29 mouse cellular contexts compared by ENCODE assay signal in genomic region chr2:133416990-133417581, GRCm38 (mm10).
DNase-seq lines count a peak whose midpoint lies in the region; ATAC-seq lines count a peak whose summit lies in the region.
"Had no signal": no experiment of that assay in that cellular context is flagged by ENCODE, and none has a peak within 500 bp of the region (broad histone marks: within the 10 kb centered on the region; RNA-seq: fewer than 3 reads in every experiment).

No protein-coding gene starts in this region.

- no peak overlapping the region for H3K27ac ChIP-seq in intestine, embryonic 14.5 days (ENCODE audit: low read depth)
- H3K27ac ChIP-seq in intestine, embryonic 15.5 days: no peak overlapping the region
- H3K27ac ChIP-seq in midbrain, embryonic 11.5 days (ENCODE audit: low read depth, low read length): no peak overlapping the region
- no peak overlapping the region for H3K27ac ChIP-seq in midbrain, embryonic 10.5 days (replicated peaks)
- H3K27ac ChIP-seq in hindbrain, embryonic 13.5 days: no peak overlapping the region
- H3K27ac ChIP-seq: embryonic facial prominence, embryonic 10.5 days; embryonic facial prominence, embryonic 13.5 days; forebrain, embryonic 12.5 days; forebrain, embryonic 15.5 days; hindbrain, embryonic 10.5 days; hindbrain, embryonic 14.5 days; hindbrain, postnatal 0 days had no signal

- ATAC-seq in intestine, embryonic 14.5 days (replicated peaks; ENCODE audit: low FRiP score, low TSS enrichment, low read depth): no peak
- ATAC-seq in intestine, embryonic 15.5 days: no peak
- ATAC-seq in midbrain, embryonic 11.5 days (ENCODE audit: low FRiP score): no peak
- peak; percentile 75 for ATAC-seq in megakaryocyte-erythroid progenitor cell, adult 5-6 weeks (replicated peaks; ENCODE audit: low FRiP score, low TSS enrichment, poor library complexity, severe bottlenecking)
- no peak for ATAC-seq in hindbrain, embryonic 13.5 days (ENCODE audit: low FRiP score)
- ATAC-seq: forebrain, embryonic 15.5 days; hindbrain, postnatal 0 days had no signal

- H3K4me1 ChIP-seq in intestine, embryonic 14.5 days (replicated peaks; ENCODE audit: control insufficient read depth, insufficient read depth, low read length): no peaks in the 10 kb centered on the region
- H3K4me1 ChIP-seq in intestine, embryonic 15.5 days (replicated peaks): no peaks in the 10 kb centered on the region
- no peaks in the 10 kb centered on the region for H3K4me1 ChIP-seq in midbrain, embryonic 11.5 days (ENCODE audit: control insufficient read depth, insufficient read depth, low read length)
- no peaks in the 10 kb centered on the region; the same call in 1 of the 2 replicates for H3K4me1 ChIP-seq in midbrain, embryonic 10.5 days
- H3K4me1 ChIP-seq in hindbrain, embryonic 13.5 days (replicated peaks): no peaks in the 10 kb centered on the region
- H3K4me1 ChIP-seq: embryonic facial prominence, embryonic 10.5 days; embryonic facial prominence, embryonic 13.5 days; forebrain, embryonic 12.5 days; forebrain, embryonic 15.5 days; hindbrain, embryonic 10.5 days had no signal

- H3K4me2 ChIP-seq in intestine, embryonic 14.5 days (ENCODE audit: low read length): no peak overlapping the region
- no peak overlapping the region for H3K4me2 ChIP-seq in intestine, embryonic 15.5 days (replicated peaks)
- no peak overlapping the region for H3K4me2 ChIP-seq in midbrain, embryonic 11.5 days
- no peak overlapping the region for H3K4me2 ChIP-seq in hindbrain, embryonic 13.5 days
- H3K4me2 ChIP-seq: embryonic facial prominence, embryonic 13.5 days; forebrain, embryonic 12.5 days; forebrain, embryonic 15.5 days; heart, embryonic 11.5 days; hindbrain, embryonic 14.5 days had no signal

- no peaks in the 10 kb centered on the region for H3K9me3 ChIP-seq in intestine, embryonic 14.5 days (ENCODE audit: control insufficient read depth, low read length)
- H3K9me3 ChIP-seq in intestine, embryonic 15.5 days: no peaks in the 10 kb centered on the region
- H3K9me3 ChIP-seq in midbrain, embryonic 11.5 days (ENCODE audit: control insufficient read depth, low read length): no peaks in the 10 kb centered on the region
- H3K9me3 ChIP-seq in midbrain, embryonic 10.5 days (replicated peaks): no peaks in the 10 kb centered on the region
- H3K9me3 ChIP-seq in hindbrain, embryonic 13.5 days: no peaks in the 10 kb centered on the region
- H3K9me3 ChIP-seq: embryonic facial prominence, embryonic 10.5 days; embryonic facial prominence, embryonic 13.5 days; forebrain, embryonic 12.5 days; forebrain, embryonic 15.5 days; hindbrain, embryonic 10.5 days had no signal

- no peaks in the 10 kb centered on the region for H3K36me3 ChIP-seq in intestine, embryonic 14.5 days (ENCODE audit: control insufficient read depth, insufficient read depth, low read length)
- no peaks in the 10 kb centered on the region for H3K36me3 ChIP-seq in intestine, embryonic 15.5 days
- H3K36me3 ChIP-seq in midbrain, embryonic 11.5 days (ENCODE audit: control insufficient read depth, insufficient read depth, low read length): no peaks in the 10 kb centered on the region
- no peaks in the 10 kb centered on the region for H3K36me3 ChIP-seq in midbrain, embryonic 10.5 days
- H3K36me3 ChIP-seq in hindbrain, embryonic 13.5 days: no peaks in the 10 kb centered on the region
- H3K36me3 ChIP-seq: embryonic facial prominence, embryonic 10.5 days; embryonic facial prominence, embryonic 13.5 days; forebrain, embryonic 12.5 days; forebrain, embryonic 15.5 days; G1E; hindbrain, embryonic 10.5 days had no signal

- no peak overlapping the region for H3K4me3 ChIP-seq in intestine, embryonic 14.5 days (ENCODE audit: low read depth, low read length)
- no peak overlapping the region for H3K4me3 ChIP-seq in intestine, embryonic 15.5 days (replicated peaks)
- no peak overlapping the region for H3K4me3 ChIP-seq in midbrain, embryonic 11.5 days (ENCODE audit: low read depth, low read length)
- H3K4me3 ChIP-seq in midbrain, embryonic 10.5 days: no peak overlapping the region
- H3K4me3 ChIP-seq in hindbrain, embryonic 13.5 days: no peak overlapping the region
- H3K4me3 ChIP-seq: embryonic facial prominence, embryonic 10.5 days; embryonic facial prominence, embryonic 13.5 days; erythroblast, embryonic 14.5 days; forebrain, embryonic 12.5 days; forebrain, embryonic 15.5 days; hindbrain, embryonic 10.5 days had no signal

- no peaks in the 10 kb centered on the region for H3K27me3 ChIP-seq in intestine, embryonic 14.5 days (replicated peaks; ENCODE audit: control insufficient read depth, insufficient read depth, low read length)
- no peaks in the 10 kb centered on the region for H3K27me3 ChIP-seq in intestine, embryonic 15.5 days (replicated peaks)
- no peaks in the 10 kb centered on the region for H3K27me3 ChIP-seq in midbrain, embryonic 11.5 days (ENCODE audit: control insufficient read depth, insufficient read depth, low read length)
- no peaks in the 10 kb centered on the region for H3K27me3 ChIP-seq in midbrain, embryonic 10.5 days (ENCODE audit: low read depth, poor library complexity, severe bottlenecking)
- H3K27me3 ChIP-seq in hindbrain, embryonic 13.5 days: no peaks in the 10 kb centered on the region
- H3K27me3 ChIP-seq: CH12.LX; embryonic facial prominence, embryonic 13.5 days; forebrain, embryonic 12.5 days; forebrain, embryonic 15.5 days had no signal

- 66% methylated on average over 8 of the region's 8 CpGs for whole genome bisulfite sequencing in intestine, embryonic 14.5 days
- WGBS in intestine, embryonic 15.5 days: 61% methylated on average over 8 of the region's 8 CpGs
- 85% methylated on average over 8 of the region's 8 CpGs for WGBS in midbrain, embryonic 11.5 days
- WGBS in midbrain, embryonic 10.5 days: 90% methylated on average over 8 of the region's 8 CpGs
- 85% methylated on average over 8 of the region's 8 CpGs for WGBS in hindbrain, embryonic 13.5 days

- H3K9ac ChIP-seq in intestine, embryonic 14.5 days (ENCODE audit: low read length): no peak overlapping the region
- no peak overlapping the region for H3K9ac ChIP-seq in intestine, embryonic 15.5 days
- H3K9ac ChIP-seq in midbrain, embryonic 11.5 days (ENCODE audit: low read length): no peak overlapping the region
- no peak overlapping the region for H3K9ac ChIP-seq in hindbrain, embryonic 13.5 days
- H3K9ac ChIP-seq: embryonic facial prominence, embryonic 13.5 days; forebrain, embryonic 12.5 days; forebrain, embryonic 15.5 days; hindbrain, embryonic 14.5 days had no signal

- peak; percentile 47 for DNase-seq in intestine, embryonic 14.5 days (ENCODE audit: low spot score)
- DNase-seq in midbrain, embryonic 11.5 days (ENCODE audit: low spot score, missing footprints): peak; percentile 77
- no peak for DNase-seq in midbrain, embryonic 10.5 days (ENCODE audit: low spot score)
- no peak for DNase-seq in ovary, postnatal 36 days (ENCODE audit: low spot score)
- DNase-seq: adrenal gland, adult 2 months; adrenal gland, postnatal 14 days; B cell, adult 2 months; cerebellum, adult 11 months; cerebellum, adult 2 months; cerebellum, postnatal 10 days; cerebellum, postnatal 36 days; embryo, embryonic 11 days; gastrocnemius, postnatal 10 days; gastrocnemius, postnatal 36 days; heart, postnatal 36 days had no signal

Comparison
In these comparisons a context has a peak if more than half of its experiments do, and no peak if none do; other contexts are left out.
1. DNase-seq: peak in intestine, embryonic 14.5 days (single experiment) and midbrain, embryonic 11.5 days (single experiment); none in midbrain, embryonic 10.5 days (single experiment) and ovary, postnatal 36 days (single experiment).